Mouse (Mus musculus): ENCODE data around the gene Mdm4. TPM values are rescaled to one million over a fixed set of nuclear protein-coding genes. Genes with fewer than 3 reads are reported as not detected.

The Mdm4 gene
- polyA plus RNA-seq, 1 experiment from 2014 or later, result 20.7 TPM

DNA sequence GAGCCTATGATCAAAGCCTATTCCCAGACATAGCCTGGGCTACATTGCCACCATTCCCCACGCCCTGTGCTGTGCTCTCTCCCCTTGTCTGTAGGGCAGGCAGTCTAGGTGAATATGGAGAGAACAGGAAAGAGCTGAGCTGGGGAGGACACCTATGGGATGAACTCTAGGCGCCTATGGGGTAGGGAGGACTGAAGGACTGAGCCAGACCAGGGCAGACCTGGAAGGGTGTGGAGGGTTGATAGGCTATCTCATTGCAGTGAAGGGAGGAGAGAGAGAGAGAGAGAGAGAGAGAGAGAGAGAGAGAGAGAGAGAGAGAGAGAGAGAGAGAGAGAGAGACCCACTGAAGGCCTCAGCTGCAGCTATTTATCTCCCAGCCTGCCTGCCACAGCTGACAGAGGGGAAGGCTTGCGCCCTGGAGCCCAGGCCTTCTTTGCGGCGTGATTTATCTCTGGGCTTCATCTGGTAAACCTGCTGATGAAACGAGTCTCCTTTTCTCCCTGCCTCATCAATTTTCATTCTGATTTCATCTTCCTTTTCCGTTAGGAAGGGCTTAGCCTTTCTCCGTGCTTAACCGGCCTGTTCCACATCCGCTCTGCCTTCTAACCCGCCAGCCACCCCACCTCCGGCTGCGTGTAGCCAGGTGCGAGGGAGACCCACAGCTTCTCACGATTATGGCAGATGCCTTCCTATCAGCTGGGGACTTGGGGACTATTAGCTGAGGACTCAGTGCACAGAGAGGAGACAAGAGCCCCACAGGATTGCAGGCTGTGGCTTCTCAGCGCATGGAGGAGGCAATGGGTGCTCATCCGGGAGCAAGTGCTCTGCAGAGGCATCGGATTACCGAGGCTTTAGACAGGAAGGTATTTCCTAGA, 102.1 kb downstream of the Mdm4 start:
- 46% methylated on average over 19 of the region's 19 CpGs for WGBS
- Histone ChIP-seq H3K27ac (ENCODE audit: low read length) (no peak overlapping the region), H3K9me3 (replicated peaks; ENCODE audit: control insufficient read depth, low read length) (no peaks in the 10 kb centered on the region), H3K9ac (ENCODE audit: low read length) (no peak overlapping the region), H3K27me3 (ENCODE audit: control insufficient read depth, insufficient read depth, low read length) (no peaks in the 10 kb centered on the region), H3K4me1 (ENCODE audit: control insufficient read depth, insufficient read depth, low read length) (peaks cover 2% of the 10 kb centered on the region; the same call in 1 of the 2 replicates), H3K36me3 (ENCODE audit: control insufficient read depth, insufficient read depth) (no peaks in the 10 kb centered on the region), H3K4me2 (ENCODE audit: low read depth, low read length) (no peak overlapping the region), H3K4me3 (ENCODE audit: low read length) (no peak overlapping the region)
- no peak for ATAC-seq (replicated peaks; ENCODE audit: extremely low read depth, insufficient read depth, low FRiP score)

DNA sequence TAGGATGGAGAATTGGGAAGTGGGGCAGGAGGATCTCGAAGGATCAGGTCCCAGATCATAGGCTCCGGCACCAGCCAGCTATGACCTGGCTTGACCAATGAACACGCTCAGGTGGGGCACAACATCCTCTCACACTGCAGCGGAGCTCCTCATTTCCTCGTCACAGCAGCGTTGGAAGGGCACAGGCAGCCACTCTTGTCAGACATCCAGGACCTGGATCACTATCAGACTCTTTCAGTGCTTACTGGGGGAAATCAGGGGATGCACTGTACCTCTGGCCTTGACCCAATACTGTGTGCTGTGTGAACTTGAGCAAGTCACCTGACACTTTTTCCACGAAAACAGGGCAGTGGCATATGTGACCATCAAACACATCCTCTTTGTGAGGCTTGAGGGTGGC, 105.1 kb downstream of the Mdm4 start:
- WGBS, result 73% methylated on average over 7 of the region's 7 CpGs
- Histone ChIP-seq H3K4me3 (ENCODE audit: low read length) (no peak overlapping the region), H3K4me1 (ENCODE audit: control insufficient read depth, insufficient read depth, low read length) (peaks cover 2% of the 10 kb centered on the region; the same call in 1 of the 2 replicates), H3K36me3 (ENCODE audit: control insufficient read depth, insufficient read depth) (no peaks in the 10 kb centered on the region), H3K9ac (ENCODE audit: low read length) (no peak overlapping the region), H3K27ac (ENCODE audit: low read length) (no peak overlapping the region), H3K4me2 (ENCODE audit: low read depth, low read length) (no peak overlapping the region), H3K27me3 (ENCODE audit: control insufficient read depth, insufficient read depth, low read length) (no peaks in the 10 kb centered on the region), H3K9me3 (replicated peaks; ENCODE audit: control insufficient read depth, low read length) (no peaks in the 10 kb centered on the region)
- ATAC-seq (replicated peaks; ENCODE audit: extremely low read depth, insufficient read depth, low FRiP score), result no peak

- Histone ChIP-seq H3K27me3 (ENCODE audit: control insufficient read depth, insufficient read depth, low read length) (no peaks in the 10 kb centered on the region), H3K9ac (ENCODE audit: low read length) (no peak overlapping the region), H3K4me2 (ENCODE audit: low read depth, low read length) (no peak overlapping the region), H3K9me3 (replicated peaks; ENCODE audit: control insufficient read depth, low read length) (no peaks in the 10 kb centered on the region), H3K4me1 (ENCODE audit: control insufficient read depth, insufficient read depth, low read length) (peaks cover 3% of the 10 kb centered on the region; the same call in 1 of the 2 replicates), H3K4me3 (ENCODE audit: low read length) (no peak overlapping the region), H3K27ac (ENCODE audit: low read length) (no peak overlapping the region), H3K36me3 (ENCODE audit: control insufficient read depth, insufficient read depth) (no peaks in the 10 kb centered on the region)
- no peak for ATAC-seq (replicated peaks; ENCODE audit: extremely low read depth, insufficient read depth, low FRiP score)
- WGBS, result 81% methylated on average over 9 of the region's 9 CpGs
These were observed 108.1 kb downstream of the Mdm4 start for GRCm38 (mm10) chr1:132922257-132922656.

DNA sequence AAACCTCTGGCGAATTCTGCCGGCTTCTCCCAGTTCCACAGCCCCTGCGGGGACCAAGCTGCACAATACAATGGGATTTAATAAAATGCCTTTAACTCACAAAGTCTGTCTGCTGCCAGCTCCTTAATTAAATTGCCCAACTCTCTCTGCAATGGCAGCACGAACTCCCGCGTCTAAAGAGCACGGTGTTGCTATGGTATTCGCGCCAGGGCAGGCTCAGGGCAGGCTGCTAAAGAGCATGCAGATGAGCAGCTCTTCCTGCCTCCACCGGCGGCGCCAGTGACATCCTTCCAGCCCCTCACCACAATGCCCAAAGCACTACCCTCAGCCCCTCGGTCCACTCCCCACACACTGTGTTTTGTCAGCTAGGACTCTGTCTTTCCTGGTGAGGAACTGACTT, 109.3 kb downstream of the Mdm4 start:
- H3K4me3 ChIP-seq (ENCODE audit: low read length), result no peak overlapping the region
- WGBS, result 22% methylated on average over 13 of the region's 13 CpGs
- H3K27ac ChIP-seq (ENCODE audit: low read length), result no peak overlapping the region
- no peaks in the 10 kb centered on the region for H3K27me3 ChIP-seq (ENCODE audit: control insufficient read depth, insufficient read depth, low read length)
- no peak overlapping the region for H3K4me2 ChIP-seq (ENCODE audit: low read depth, low read length)
- H3K9ac ChIP-seq (ENCODE audit: low read length), result no peak overlapping the region
- H3K9me3 ChIP-seq (replicated peaks; ENCODE audit: control insufficient read depth, low read length), result no peaks in the 10 kb centered on the region
- no peaks in the 10 kb centered on the region for H3K36me3 ChIP-seq (ENCODE audit: control insufficient read depth, insufficient read depth)
- no peak for ATAC-seq (replicated peaks; ENCODE audit: extremely low read depth, insufficient read depth, low FRiP score)
- H3K4me1 ChIP-seq (ENCODE audit: control insufficient read depth, insufficient read depth, low read length), result peaks cover 3% of the 10 kb centered on the region; the same call in 1 of the 2 replicates

DNA sequence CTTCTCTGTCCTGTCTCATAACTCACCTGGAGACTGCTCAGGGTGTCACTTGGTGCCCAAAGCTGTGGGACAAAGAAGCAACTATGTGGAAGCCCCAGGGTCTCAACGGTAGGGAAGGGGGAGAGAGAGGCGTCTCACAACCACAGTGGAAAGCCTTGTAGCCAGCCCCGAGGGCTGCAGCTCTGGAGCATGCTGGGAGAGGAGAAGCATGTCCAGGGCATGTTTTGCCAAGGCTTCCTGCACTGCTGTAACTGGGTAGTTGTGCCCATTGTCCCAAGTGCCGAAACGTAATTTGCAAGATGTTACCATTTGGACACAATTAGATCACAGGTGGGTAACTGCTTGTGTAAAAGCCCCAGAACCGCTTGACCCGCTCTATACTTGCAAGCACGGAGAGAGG, 111.1 kb downstream of the Mdm4 start:
- Histone ChIP-seq H3K27ac (ENCODE audit: low read length) (no peak overlapping the region), H3K4me3 (ENCODE audit: low read length) (no peak overlapping the region), H3K27me3 (ENCODE audit: control insufficient read depth, insufficient read depth, low read length) (no peaks in the 10 kb centered on the region), H3K9ac (ENCODE audit: low read length) (no peak overlapping the region), H3K36me3 (ENCODE audit: control insufficient read depth, insufficient read depth) (no peaks in the 10 kb centered on the region), H3K9me3 (replicated peaks; ENCODE audit: control insufficient read depth, low read length) (no peaks in the 10 kb centered on the region), H3K4me1 (ENCODE audit: control insufficient read depth, insufficient read depth, low read length) (peaks cover 3% of the 10 kb centered on the region; the same call in 1 of the 2 replicates), H3K4me2 (ENCODE audit: low read depth, low read length) (no peak overlapping the region)
- ATAC-seq (replicated peaks; ENCODE audit: extremely low read depth, insufficient read depth, low FRiP score), result no peak
- 86% methylated on average over 8 of the region's 8 CpGs for WGBS

- no peak overlapping the region for H3K27ac ChIP-seq (ENCODE audit: low read length)
- H3K27me3 ChIP-seq (ENCODE audit: control insufficient read depth, insufficient read depth, low read length), result no peaks in the 10 kb centered on the region
- no peaks in the 10 kb centered on the region for H3K36me3 ChIP-seq (ENCODE audit: control insufficient read depth, insufficient read depth)
- no peak overlapping the region for H3K4me3 ChIP-seq (ENCODE audit: low read length)
- no peak overlapping the region for H3K4me2 ChIP-seq (ENCODE audit: low read depth, low read length)
- WGBS, result 25% methylated on average over 10 of the region's 10 CpGs
- H3K4me1 ChIP-seq (ENCODE audit: control insufficient read depth, insufficient read depth, low read length), result peaks cover 3% of the 10 kb centered on the region; the same call in 1 of the 2 replicates
- no peaks in the 10 kb centered on the region for H3K9me3 ChIP-seq (replicated peaks; ENCODE audit: control insufficient read depth, low read length)
- no peak for ATAC-seq (replicated peaks; ENCODE audit: extremely low read depth, insufficient read depth, low FRiP score)
- H3K9ac ChIP-seq (ENCODE audit: low read length), result no peak overlapping the region
These were observed 112.2 kb downstream of the Mdm4 start for GRCm38 (mm10) chr1:132918117-132918680.

DNA sequence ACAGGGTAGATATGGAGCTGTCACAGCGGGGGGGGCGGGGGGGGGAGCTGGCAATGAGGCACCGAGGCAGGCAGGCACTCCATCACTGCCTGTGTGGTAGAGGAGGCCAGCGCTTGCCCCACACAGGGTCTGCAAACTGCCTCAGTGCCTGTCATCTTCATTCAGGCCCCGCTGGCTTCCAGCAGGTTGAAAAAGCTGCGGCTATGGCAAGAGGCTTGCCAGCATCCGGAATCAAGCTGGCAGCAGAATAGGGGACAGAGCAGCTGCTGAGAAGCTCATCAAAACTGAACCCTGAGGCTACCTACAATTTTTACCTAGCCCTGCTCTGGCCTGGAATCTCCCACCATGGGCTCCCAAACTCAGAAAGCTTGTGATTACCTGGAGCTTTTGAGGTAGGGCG, 112.8 kb downstream of the Mdm4 start:
- peaks cover 3% of the 10 kb centered on the region; the same call in 1 of the 2 replicates for H3K4me1 ChIP-seq (ENCODE audit: control insufficient read depth, insufficient read depth, low read length)
- ATAC-seq (replicated peaks; ENCODE audit: extremely low read depth, insufficient read depth, low FRiP score), result no peak
- 21% methylated on average over 7 of the region's 8 CpGs for WGBS
- no peak overlapping the region for H3K4me2 ChIP-seq (ENCODE audit: low read depth, low read length)
- no peak overlapping the region for H3K9ac ChIP-seq (ENCODE audit: low read length)
- no peaks in the 10 kb centered on the region for H3K9me3 ChIP-seq (replicated peaks; ENCODE audit: control insufficient read depth, low read length)
- no peaks in the 10 kb centered on the region for H3K36me3 ChIP-seq (ENCODE audit: control insufficient read depth, insufficient read depth)
- no peaks in the 10 kb centered on the region for H3K27me3 ChIP-seq (ENCODE audit: control insufficient read depth, insufficient read depth, low read length)
- H3K27ac ChIP-seq (ENCODE audit: low read length), result no peak overlapping the region
- H3K4me3 ChIP-seq (ENCODE audit: low read length), result no peak overlapping the region

- Histone ChIP-seq H3K36me3 (ENCODE audit: control insufficient read depth, insufficient read depth) (no peaks in the 10 kb centered on the region), H3K9ac (ENCODE audit: low read length) (no peak overlapping the region), H3K4me1 (ENCODE audit: control insufficient read depth, insufficient read depth, low read length) (peaks cover 3% of the 10 kb centered on the region; the same call in 1 of the 2 replicates), H3K4me3 (ENCODE audit: low read length) (no peak overlapping the region), H3K9me3 (replicated peaks; ENCODE audit: control insufficient read depth, low read length) (no peaks in the 10 kb centered on the region), H3K27me3 (ENCODE audit: control insufficient read depth, insufficient read depth, low read length) (no peaks in the 10 kb centered on the region), H3K27ac (ENCODE audit: low read length) (no peak overlapping the region), H3K4me2 (ENCODE audit: low read depth, low read length) (no peak overlapping the region)
- 50% methylated on average over 6 of the region's 6 CpGs for WGBS
- ATAC-seq (replicated peaks; ENCODE audit: extremely low read depth, insufficient read depth, low FRiP score), result no peak
These were observed 114.4 kb downstream of the Mdm4 start for GRCm38 (mm10) chr1:132915849-132916493.

All from heart, embryonic 16.5 days (tissue).